Mouse (Mus musculus): ENCODE measurements at regions not wholly inside any gene's neighbourhood (a gene's known extent, or its start where the extent isn't known, plus 50 kb on each side); places are given as distances from the start of the nearest gene placed in this dataset.

- Histone ChIP-seq H3K4me3 (ENCODE audit: insufficient read depth, poor library complexity, severe bottlenecking) (no peak overlapping the region), H3K27me3 (ENCODE audit: control insufficient read depth, insufficient read depth, insufficient read length) (no peaks in the 10 kb centered on the region), H3K79me2 (ENCODE audit: control insufficient read depth, insufficient read depth) (no peaks in the 10 kb centered on the region), H3K79me3 (ENCODE audit: low read depth) (no peaks in the 10 kb centered on the region), H3K36me3 (ENCODE audit: control insufficient read depth, insufficient read depth) (no peaks in the 10 kb centered on the region), H3ac (ENCODE audit: control insufficient read depth, insufficient read length, low read depth) (no peak overlapping the region)
- TF ChIP-seq MYOD1 (IDR thresholded peaks at IDR 0.05; ENCODE audit: control insufficient read depth, insufficient read length, low read depth) (no peak), MYOG (IDR thresholded peaks at IDR 0.05; ENCODE audit: control insufficient read depth, extremely low read depth, insufficient read length) (no peak), CTCF (IDR thresholded peaks at IDR 0.05; ENCODE audit: control insufficient read depth, insufficient read depth, insufficient read length) (no peak), CEBPB (IDR thresholded peaks at IDR 0.05; ENCODE audit: low read depth) (no peak), USF1 (IDR thresholded peaks at IDR 0.05; ENCODE audit: low read depth) (no peak)
Measured at GRCm38 (mm10) chr3:130945396-130945795, 164.9 kb upstream of the Lef1 start.

- no peak for TF ChIP-seq MYOG (IDR thresholded peaks at IDR 0.05; ENCODE audit: control insufficient read depth, extremely low read depth, insufficient read length)
- TF ChIP-seq FOSL1 (IDR thresholded peaks at IDR 0.05; ENCODE audit: insufficient read depth, low read length, poor library complexity, severe bottlenecking), result no peak
- TF ChIP-seq CEBPB (IDR thresholded peaks at IDR 0.05; ENCODE audit: low read depth), result no peak
- no peak for TF ChIP-seq USF1 (IDR thresholded peaks at IDR 0.05; ENCODE audit: low read depth)
- no peak for TF ChIP-seq MYOD1 (IDR thresholded peaks at IDR 0.05; ENCODE audit: control insufficient read depth, insufficient read length, low read depth)
- TF ChIP-seq MAX (IDR thresholded peaks at IDR 0.05), result no peak
- TF ChIP-seq CTCF (IDR thresholded peaks at IDR 0.05; ENCODE audit: control insufficient read depth, insufficient read depth, insufficient read length), result no peak
- Histone ChIP-seq H3ac (ENCODE audit: control insufficient read depth, insufficient read length, low read depth) (no peak overlapping the region), H3K36me3 (ENCODE audit: control insufficient read depth, insufficient read depth) (no peaks in the 10 kb centered on the region), H3K27me3 (ENCODE audit: control insufficient read depth, insufficient read depth, insufficient read length) (no peaks in the 10 kb centered on the region), H3K79me2 (ENCODE audit: control insufficient read depth, insufficient read depth) (no peaks in the 10 kb centered on the region), H3K4me3 (ENCODE audit: insufficient read depth, poor library complexity, severe bottlenecking) (no peak overlapping the region), H3K79me3 (ENCODE audit: low read depth) (no peaks in the 10 kb centered on the region)
Measured at GRCm38 (mm10) chr3:130944241-130944640, 166.0 kb upstream of the Lef1 start.

GRCm38 (mm10) chr3:130942947-130943630 is 167.2 kb upstream of the Lef1 start:
- no peak for TF ChIP-seq MYOG (IDR thresholded peaks at IDR 0.05; ENCODE audit: control insufficient read depth, extremely low read depth, insufficient read length)
- TF ChIP-seq USF1 (IDR thresholded peaks at IDR 0.05; ENCODE audit: low read depth), result no peak
- no peak for TF ChIP-seq MAX (IDR thresholded peaks at IDR 0.05)
- TF ChIP-seq MYOD1 (IDR thresholded peaks at IDR 0.05; ENCODE audit: control insufficient read depth, insufficient read length, low read depth), result no peak
- TF ChIP-seq CEBPB (IDR thresholded peaks at IDR 0.05; ENCODE audit: low read depth), result no peak
- TF ChIP-seq FOSL1 (IDR thresholded peaks at IDR 0.05; ENCODE audit: insufficient read depth, low read length, poor library complexity, severe bottlenecking), result no peak
- TF ChIP-seq CTCF (IDR thresholded peaks at IDR 0.05; ENCODE audit: control insufficient read depth, insufficient read depth, insufficient read length), result no peak
- no peak overlapping the region for H3K4me3 ChIP-seq (ENCODE audit: insufficient read depth, poor library complexity, severe bottlenecking)
- no peak overlapping the region for H3ac ChIP-seq (ENCODE audit: control insufficient read depth, insufficient read length, low read depth)
- no peaks in the 10 kb centered on the region for H3K79me3 ChIP-seq (ENCODE audit: low read depth)
- H3K36me3 ChIP-seq (ENCODE audit: control insufficient read depth, insufficient read depth), result no peaks in the 10 kb centered on the region
- H3K27me3 ChIP-seq (ENCODE audit: control insufficient read depth, insufficient read depth, insufficient read length), result no peaks in the 10 kb centered on the region
- no peaks in the 10 kb centered on the region for H3K79me2 ChIP-seq (ENCODE audit: control insufficient read depth, insufficient read depth)

GRCm38 (mm10) chr3:130940302-130940867 is 169.9 kb upstream of the Lef1 start:
- Histone ChIP-seq H3ac (ENCODE audit: control insufficient read depth, insufficient read length, low read depth) (no peak overlapping the region), H3K36me3 (ENCODE audit: control insufficient read depth, insufficient read depth) (no peaks in the 10 kb centered on the region), H3K79me2 (ENCODE audit: control insufficient read depth, insufficient read depth) (no peaks in the 10 kb centered on the region), H3K27me3 (ENCODE audit: control insufficient read depth, insufficient read depth, insufficient read length) (no peaks in the 10 kb centered on the region), H3K79me3 (ENCODE audit: low read depth) (no peaks in the 10 kb centered on the region), H3K4me3 (ENCODE audit: insufficient read depth, poor library complexity, severe bottlenecking) (no peak overlapping the region)
- TF ChIP-seq USF1 (IDR thresholded peaks at IDR 0.05; ENCODE audit: low read depth), result no peak
- TF ChIP-seq MYOG (IDR thresholded peaks at IDR 0.05; ENCODE audit: control insufficient read depth, extremely low read depth, insufficient read length), result no peak
- no peak for TF ChIP-seq CTCF (IDR thresholded peaks at IDR 0.05; ENCODE audit: control insufficient read depth, insufficient read depth, insufficient read length)
- no peak for TF ChIP-seq FOSL1 (IDR thresholded peaks at IDR 0.05; ENCODE audit: insufficient read depth, low read length, poor library complexity, severe bottlenecking)
- TF ChIP-seq MYOD1 (IDR thresholded peaks at IDR 0.05; ENCODE audit: control insufficient read depth, insufficient read length, low read depth), result no peak
- TF ChIP-seq MAX (IDR thresholded peaks at IDR 0.05), result no peak
- no peak for TF ChIP-seq CEBPB (IDR thresholded peaks at IDR 0.05; ENCODE audit: low read depth)

- TF ChIP-seq CEBPB (IDR thresholded peaks at IDR 0.05; ENCODE audit: low read depth) (no peak), MYOD1 (IDR thresholded peaks at IDR 0.05; ENCODE audit: control insufficient read depth, insufficient read length, low read depth) (no peak), CTCF (IDR thresholded peaks at IDR 0.05; ENCODE audit: control insufficient read depth, insufficient read depth, insufficient read length) (no peak), MYOG (IDR thresholded peaks at IDR 0.05; ENCODE audit: control insufficient read depth, extremely low read depth, insufficient read length) (no peak), MAX (IDR thresholded peaks at IDR 0.05) (no peak), USF1 (IDR thresholded peaks at IDR 0.05; ENCODE audit: low read depth) (no peak), FOSL1 (IDR thresholded peaks at IDR 0.05; ENCODE audit: insufficient read depth, low read length, poor library complexity, severe bottlenecking) (no peak)
- Histone ChIP-seq H3ac (ENCODE audit: control insufficient read depth, insufficient read length, low read depth) (no peak overlapping the region), H3K36me3 (ENCODE audit: control insufficient read depth, insufficient read depth) (no peaks in the 10 kb centered on the region), H3K27me3 (ENCODE audit: control insufficient read depth, insufficient read depth, insufficient read length) (no peaks in the 10 kb centered on the region), H3K79me2 (ENCODE audit: control insufficient read depth, insufficient read depth) (no peaks in the 10 kb centered on the region), H3K79me3 (ENCODE audit: low read depth) (no peaks in the 10 kb centered on the region), H3K4me3 (ENCODE audit: insufficient read depth, poor library complexity, severe bottlenecking) (no peak overlapping the region)
Measured at GRCm38 (mm10) chr3:130936980-130937379, 173.3 kb upstream of the Lef1 start.
